Comparison of ENCODE assay signal across 8 mouse cellular contexts in the genomic region with DNA sequence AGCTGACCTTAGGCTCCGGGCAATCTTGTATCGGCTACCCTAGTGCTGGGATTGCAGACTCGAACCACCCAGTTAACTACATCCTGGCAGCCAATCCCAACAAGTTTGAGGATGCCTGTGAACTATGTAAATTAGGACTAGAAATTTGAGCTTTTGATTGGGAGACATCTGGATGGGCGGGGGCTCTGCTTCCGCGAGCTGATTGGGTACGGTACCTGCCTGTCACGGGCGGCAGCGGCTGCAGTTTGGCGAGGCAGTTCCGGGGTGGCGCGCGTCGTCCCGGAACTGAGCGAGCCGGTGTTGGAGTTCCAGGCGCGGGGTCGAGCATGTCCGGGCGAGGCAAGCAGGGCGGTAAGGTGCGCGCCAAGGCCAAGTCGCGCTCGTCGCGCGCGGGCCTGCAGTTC. TPM values are rescaled to one million over a fixed set of nuclear protein-coding genes. Genes with fewer than 3 reads are reported as not detected.
DNase-seq lines count a peak whose midpoint lies in the region; ATAC-seq lines count a peak whose summit lies in the region.

A gene (plus strand): TSS at position 231 of the 404 bp plus-strand sequence.

- ATAC-seq in megakaryocyte progenitor cell, adult 5-6 weeks (replicated peaks; ENCODE audit: poor library complexity): peak; percentile 49

- peak; percentile 98 for DNase-seq in adipocyte (ENCODE audit: low spot score)
- peak; percentile 97 for DNase-seq in embryo, embryonic 10 days (ENCODE audit: low spot score)
- DNase-seq in gastrocnemius, postnatal 10 days: peak; percentile 99
- peak; percentile 98 for DNase-seq in induced T-regulatory cell, adult 2 months (ENCODE audit: low read depth)
- peak; percentile 95 to 99 for DNase-seq in left cerebral cortex, adult 9 months (ENCODE audit: low spot score in 2 of 2)
- DNase-seq in right cerebral cortex, postnatal 14 days: peak; percentile 96
- DNase-seq in urinary bladder, postnatal 36 days (ENCODE audit: low spot score in 2 of 2): peak; percentile 99

RNA-seq across cellular contexts. Expression of the gene that starts here (rescaled TPM):
- 10 to 100 TPM; 16.3 to 17.6 TPM for total RNA-seq in gastrocnemius, postnatal 10 days (2021)
- total RNA-seq in megakaryocyte progenitor cell, adult 5-6 weeks (2015): 46.1 and 54.3 TPM in 2 replicates
- 69.3 and 79.7 TPM in 2 replicates for total RNA-seq in megakaryocyte progenitor cell, adult 5-6 weeks (2017)

Comparison
In these comparisons a context has a peak if more than half of its experiments do, and no peak if none do; other contexts are left out.
1. Peak in every context shown above with its lines: DNase-seq and ATAC-seq.